ENCODE assay signal across 9 mouse cellular contexts in the genomic region with DNA sequence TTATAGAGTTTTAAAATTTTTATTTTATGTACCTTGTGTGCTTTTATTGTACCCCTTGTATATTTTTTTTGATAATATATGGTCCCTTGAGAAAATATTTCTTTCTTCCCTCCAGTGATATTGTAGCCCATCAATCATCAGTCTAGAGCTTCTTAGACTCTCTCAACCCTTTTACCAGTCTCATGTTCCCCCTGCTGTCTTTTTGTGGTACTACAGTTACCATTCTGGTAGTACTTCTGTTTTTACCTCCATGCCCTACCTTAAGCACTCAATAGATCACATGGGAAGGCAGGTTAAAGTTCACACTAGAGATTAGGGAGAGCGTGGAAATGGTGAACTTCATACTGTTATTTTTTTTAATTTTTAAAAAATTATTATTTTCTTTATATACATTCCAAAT. TPM values are rescaled to one million over a fixed set of nuclear protein-coding genes. Genes with fewer than 3 reads are reported as not detected.
DNase-seq lines count a peak whose midpoint lies in the region; ATAC-seq and TF ChIP-seq lines count a peak whose summit lies in the region.
"Had no signal": no experiment of that assay in that cellular context is flagged by ENCODE, and none has a peak within 500 bp of the region (broad histone marks: within the 10 kb centered on the region; RNA-seq: fewer than 3 reads in every experiment).

No protein-coding gene starts in this region.

- H3K4me2 ChIP-seq in heart, embryonic 16.5 days (ENCODE audit: low read depth, low read length) = no peak overlapping the region
- H3K4me2 ChIP-seq in liver, embryonic 14.5 days (ENCODE audit: low read depth) = no peak overlapping the region
- no peak overlapping the region for H3K4me2 ChIP-seq in stomach, postnatal 0 days (replicated peaks; ENCODE audit: low read depth)

- no peaks in the 10 kb centered on the region for H3K36me3 ChIP-seq in heart, embryonic 16.5 days (ENCODE audit: control insufficient read depth, insufficient read depth)
- H3K36me3 ChIP-seq in liver, embryonic 14.5 days (replicated peaks; ENCODE audit: control insufficient read depth, insufficient read depth, low read depth) = no peaks in the 10 kb centered on the region
- H3K36me3 ChIP-seq in stomach, postnatal 0 days (ENCODE audit: control insufficient read depth, insufficient read depth, low read length) = no peaks in the 10 kb centered on the region

- H3K27me3 ChIP-seq in heart, embryonic 16.5 days (ENCODE audit: control insufficient read depth, insufficient read depth, low read length) = no peaks in the 10 kb centered on the region
- no peaks in the 10 kb centered on the region for H3K27me3 ChIP-seq in liver, embryonic 14.5 days (ENCODE audit: control insufficient read depth, insufficient read depth, low read length)
- no peaks in the 10 kb centered on the region for H3K27me3 ChIP-seq in stomach, postnatal 0 days (ENCODE audit: control insufficient read depth, insufficient read depth, low read length)

- DNase-seq in cerebellum, postnatal 10 days = peak; percentile 69 to 82
- no peak for DNase-seq in cerebellum, adult 9-11 months
- peak; percentile 49 for DNase-seq in thymus, postnatal 0 days (ENCODE audit: low spot score)
- DNase-seq in thymus, postnatal 36 days = no peak
- DNase-seq in liver, embryonic 14.5 days (ENCODE audit: low read depth in 3 of 3, low spot score in 3 of 3) = peak; percentile 6 to 35 (median 33)
- DNase-seq in stomach, postnatal 0 days (ENCODE audit: low spot score) = no peak
- no peak for DNase-seq in right cerebral cortex, postnatal 4 days

- 0 out of 2 replicates have a peak, but pooled peaks cover 2% of the 10 kb centered on the region for H3K4me1 ChIP-seq in heart, embryonic 16.5 days (ENCODE audit: control insufficient read depth, insufficient read depth, low read length)
- no peaks in the 10 kb centered on the region for H3K4me1 ChIP-seq in liver, embryonic 14.5 days (replicated peaks; ENCODE audit: control insufficient read depth in 2 of 2, insufficient read depth in 2 of 2, low read length in 1 of 2)
- H3K4me1 ChIP-seq in stomach, postnatal 0 days (replicated peaks; ENCODE audit: control insufficient read depth, insufficient read depth) = no peaks in the 10 kb centered on the region

- H3K4me3 ChIP-seq in heart, embryonic 16.5 days (ENCODE audit: low read length) = no peak overlapping the region
- no peak overlapping the region for H3K4me3 ChIP-seq in liver, embryonic 14.5 days (ENCODE audit: insufficient read depth in 1 of 2, low read depth in 2 of 2, low read length in 2 of 2)
- no peak overlapping the region for H3K4me3 ChIP-seq in stomach, postnatal 0 days (ENCODE audit: low read depth, low read length)

- H3K9me3 ChIP-seq in heart, embryonic 16.5 days (replicated peaks; ENCODE audit: control insufficient read depth, low read length) = no peaks in the 10 kb centered on the region
- no peaks in the 10 kb centered on the region for H3K9me3 ChIP-seq in liver, embryonic 14.5 days (ENCODE audit: control insufficient read depth, low read length)
- no peaks in the 10 kb centered on the region for H3K9me3 ChIP-seq in stomach, postnatal 0 days (ENCODE audit: control insufficient read depth, low read length)

- H3K27ac ChIP-seq in heart, embryonic 16.5 days (ENCODE audit: low read length) = no peak overlapping the region
- H3K27ac ChIP-seq in liver, embryonic 14.5 days = no peak overlapping the region
- H3K27ac ChIP-seq in stomach, postnatal 0 days (replicated peaks) = no peak overlapping the region

- peak; percentile 49; the same call in 1 of the 2 replicates for ATAC-seq in heart, embryonic 16.5 days (replicated peaks; ENCODE audit: extremely low read depth, insufficient read depth, low FRiP score)
- ATAC-seq in liver, embryonic 14.5 days (ENCODE audit: insufficient read depth) = no peak
- 0 out of 2 replicates have a peak, but pooled peaks have one; percentile 54 for ATAC-seq in stomach, postnatal 0 days (ENCODE audit: low FRiP score, low TSS enrichment)

- TF ChIP-seq CTCF in liver, embryonic 14.5 days (IDR thresholded peaks at IDR 0.05; ENCODE audit: low read depth) = peak; percentile 57; the same call in 1 of the 2 replicates
- TF ChIP-seq CTCF in stomach, postnatal 0 days (IDR thresholded peaks at IDR 0.05; ENCODE audit: low read depth) = peak; percentile 87

- H3K9ac ChIP-seq in heart, embryonic 16.5 days (ENCODE audit: low read length) = no peak overlapping the region
- H3K9ac ChIP-seq in liver, embryonic 14.5 days (replicated peaks) = no peak overlapping the region
- no peak overlapping the region for H3K9ac ChIP-seq in stomach, postnatal 0 days (ENCODE audit: low read length)

- 8% methylated on average over 1 of the region's 1 CpGs for WGBS in heart, embryonic 16.5 days
- 11% methylated on average over 1 of the region's 1 CpGs for WGBS in liver, embryonic 14.5 days (ENCODE audit: insufficient replicate concordance)
- 7% methylated on average over 1 of the region's 1 CpGs for WGBS in stomach, postnatal 0 days

- TF ChIP-seq EP300 in liver, embryonic 14.5 days (IDR thresholded peaks at IDR 0.05; ENCODE audit: low read depth) = no peak
- no peak for TF ChIP-seq EP300 in stomach, postnatal 0 days (optimal IDR thresholded peaks at IDR 0.05)

RNA-seq across cellular contexts. Expression of gene Olfr571, which starts 2.3 kb away (rescaled TPM):
- not detected in 2 replicates for polyA plus RNA-seq in thymus, postnatal 0 days (2015; fragmentation: Nextera tagmentation; extraction: Ambion mirVana)
- polyA plus RNA-seq in heart, embryonic 16.5 days (2015; fragmentation: Nextera tagmentation; extraction: Ambion mirVana) = not detected in 2 replicates
- not detected in 2 replicates for polyA plus RNA-seq in liver, embryonic 14.5 days (2012; rRNA removed)
- not detected in 2 replicates for polyA plus RNA-seq in liver, embryonic 14.5 days (2014; fragmentation: Nextera tagmentation; extraction: Ambion mirVana)
- polyA plus RNA-seq in stomach, postnatal 0 days (2015; fragmentation: Nextera tagmentation; extraction: Ambion mirVana) = not detected in 2 replicates
- polyA plus RNA-seq: testis, adult 2 months had no signal

RNA-seq across cellular contexts. Expression of gene Olfr572, which starts 4.6 kb away (rescaled TPM):
- not detected in 2 replicates for polyA plus RNA-seq in thymus, postnatal 0 days (2015; fragmentation: Nextera tagmentation; extraction: Ambion mirVana)
- not detected in 2 replicates for polyA plus RNA-seq in heart, embryonic 16.5 days (2015; fragmentation: Nextera tagmentation; extraction: Ambion mirVana)
- not detected in 2 replicates for polyA plus RNA-seq in liver, embryonic 14.5 days (2012; rRNA removed)
- not detected in 2 replicates for polyA plus RNA-seq in liver, embryonic 14.5 days (2014; fragmentation: Nextera tagmentation; extraction: Ambion mirVana)
- polyA plus RNA-seq in stomach, postnatal 0 days (2015; fragmentation: Nextera tagmentation; extraction: Ambion mirVana) = not detected in 2 replicates
- polyA plus RNA-seq: testis, adult 2 months had no signal

RNA-seq across cellular contexts. Expression of gene Olfr573-ps1, which starts 22.7 kb away (rescaled TPM):
- polyA plus RNA-seq in thymus, postnatal 0 days (2015; fragmentation: Nextera tagmentation; extraction: Ambion mirVana) = not detected in 2 replicates
- not detected in 2 replicates for polyA plus RNA-seq in heart, embryonic 16.5 days (2015; fragmentation: Nextera tagmentation; extraction: Ambion mirVana)
- not detected in 2 replicates for polyA plus RNA-seq in liver, embryonic 14.5 days (2012; rRNA removed)
- not detected in 2 replicates for polyA plus RNA-seq in liver, embryonic 14.5 days (2014; fragmentation: Nextera tagmentation; extraction: Ambion mirVana)
- polyA plus RNA-seq in stomach, postnatal 0 days (2015; fragmentation: Nextera tagmentation; extraction: Ambion mirVana) = not detected in 2 replicates
- polyA plus RNA-seq: testis, adult 2 months had no signal

RNA-seq across cellular contexts. Expression of gene Olfr570, which starts 25.3 kb away (rescaled TPM):
- not detected in 2 replicates for polyA plus RNA-seq in thymus, postnatal 0 days (2015; fragmentation: Nextera tagmentation; extraction: Ambion mirVana)
- not detected in 2 replicates for polyA plus RNA-seq in heart, embryonic 16.5 days (2015; fragmentation: Nextera tagmentation; extraction: Ambion mirVana)
- polyA plus RNA-seq in liver, embryonic 14.5 days (2012; rRNA removed) = not detected in 2 replicates
- polyA plus RNA-seq in liver, embryonic 14.5 days (2014; fragmentation: Nextera tagmentation; extraction: Ambion mirVana) = not detected in 2 replicates
- polyA plus RNA-seq in stomach, postnatal 0 days (2015; fragmentation: Nextera tagmentation; extraction: Ambion mirVana) = not detected in 2 replicates
- polyA plus RNA-seq: testis, adult 2 months had no signal

RNA-seq across cellular contexts. Expression of gene Olfr574, which starts 28.6 kb away (rescaled TPM):
- not detected in 2 replicates for polyA plus RNA-seq in thymus, postnatal 0 days (2015; fragmentation: Nextera tagmentation; extraction: Ambion mirVana)
- polyA plus RNA-seq in heart, embryonic 16.5 days (2015; fragmentation: Nextera tagmentation; extraction: Ambion mirVana) = not detected in 2 replicates
- not detected in 2 replicates for polyA plus RNA-seq in liver, embryonic 14.5 days (2012; rRNA removed)
- not detected in 2 replicates for polyA plus RNA-seq in liver, embryonic 14.5 days (2014; fragmentation: Nextera tagmentation; extraction: Ambion mirVana)
- not detected in 2 replicates for polyA plus RNA-seq in stomach, postnatal 0 days (2015; fragmentation: Nextera tagmentation; extraction: Ambion mirVana)
- polyA plus RNA-seq: testis, adult 2 months had no signal

Comparison
In these comparisons a context has a peak if more than half of its experiments do, and no peak if none do; other contexts are left out.
1. DNase-seq: peak in cerebellum, postnatal 10 days (2 of 2), thymus, postnatal 0 days (single experiment) and liver, embryonic 14.5 days (3 of 3); none in cerebellum, adult 9-11 months (single experiment), thymus, postnatal 36 days (0 of 2), stomach, postnatal 0 days (single experiment) and right cerebral cortex, postnatal 4 days (single experiment).